Mouse (Mus musculus) embryonic stem cell, embryonic (primary cell): ENCODE measurements around the gene Cebpb.

Experiments
- CTCF ChIA-PET, 4 experiments: fragments of 300-600 bp in 2 of 4; fragments of 350-600 bp in 2 of 4; sonication (Branson Sonifier 250); formaldehyde crosslinking; loops; one replicate each; lab custom pipeline; 2022; ENCODE audit warnings: inconsistent platforms in 2 of 4; lab: Charles Lee
- POLR2A ChIA-PET, 4 experiments: fragments of 300-600 bp in 2 of 4; fragments of 350-600 bp in 2 of 4; sonication (Branson Sonifier 250); formaldehyde crosslinking; loops; one replicate each; lab custom pipeline; 2022; ENCODE audit warnings: antibody characterized with exemption in 4 of 4, inconsistent platforms in 1 of 4; lab: Charles Lee

Cebpb gene

DNA sequence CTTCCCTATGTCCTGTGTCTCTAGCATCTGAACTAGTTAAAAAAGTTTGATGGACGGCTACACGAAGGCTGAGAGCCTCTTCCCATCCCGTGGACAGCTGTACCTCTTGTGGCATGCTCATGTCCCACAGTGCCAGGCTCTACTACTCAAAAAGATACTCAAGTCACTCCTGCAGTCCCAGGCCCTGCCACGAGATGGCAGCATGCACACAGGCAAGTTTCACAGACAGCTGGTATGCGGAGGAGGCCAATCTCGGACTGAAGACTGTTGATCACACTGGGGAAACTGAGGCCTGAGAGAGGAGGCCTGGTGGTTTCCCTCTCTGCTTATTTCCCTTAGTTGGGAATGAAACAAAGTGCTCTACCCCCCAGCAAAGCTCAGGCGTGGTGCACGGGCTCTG, 3.6 kb upstream of the Cebpb start:
- ChIA-PET POLR2A (interaction anchor here in 3 of 4 experiments (0.6 to 4.5 kb wide), 14 partner anchors 12 to 264 kb away, joined by 3 to 25 read pairs (median 4); partner anchors contain the start of genes Gm20431 (in 1 of the 3) and Slc9a8 (in 1 of the 3)), CTCF (interaction anchor here (0.5 to 12.1 kb wide), 52 partner anchors 10 to 478 kb away, joined by 3 to 385 read pairs (median 4); partner anchors contain the start of genes Ripor3 (in 2 of the 4) and Gm20431 (in 1 of the 4))

- CTCF ChIA-PET = interaction anchor here (0.5 to 12.1 kb wide), 44 partner anchors 10 to 342 kb away, joined by 3 to 385 read pairs (median 4); partner anchors contain the start of genes Ripor3 (in 2 of the 4) and Gm20431 (in 1 of the 4)
- POLR2A ChIA-PET = interaction anchor here in 3 of 4 experiments (0.6 to 4.5 kb wide), 13 partner anchors 24 to 222 kb away, joined by 3 to 25 read pairs (median 4); no protein-coding TSS in a partner anchor
Measured at GRCm38 (mm10) chr2:167685865-167686264, 2.9 kb upstream of the Cebpb start.

DNA sequence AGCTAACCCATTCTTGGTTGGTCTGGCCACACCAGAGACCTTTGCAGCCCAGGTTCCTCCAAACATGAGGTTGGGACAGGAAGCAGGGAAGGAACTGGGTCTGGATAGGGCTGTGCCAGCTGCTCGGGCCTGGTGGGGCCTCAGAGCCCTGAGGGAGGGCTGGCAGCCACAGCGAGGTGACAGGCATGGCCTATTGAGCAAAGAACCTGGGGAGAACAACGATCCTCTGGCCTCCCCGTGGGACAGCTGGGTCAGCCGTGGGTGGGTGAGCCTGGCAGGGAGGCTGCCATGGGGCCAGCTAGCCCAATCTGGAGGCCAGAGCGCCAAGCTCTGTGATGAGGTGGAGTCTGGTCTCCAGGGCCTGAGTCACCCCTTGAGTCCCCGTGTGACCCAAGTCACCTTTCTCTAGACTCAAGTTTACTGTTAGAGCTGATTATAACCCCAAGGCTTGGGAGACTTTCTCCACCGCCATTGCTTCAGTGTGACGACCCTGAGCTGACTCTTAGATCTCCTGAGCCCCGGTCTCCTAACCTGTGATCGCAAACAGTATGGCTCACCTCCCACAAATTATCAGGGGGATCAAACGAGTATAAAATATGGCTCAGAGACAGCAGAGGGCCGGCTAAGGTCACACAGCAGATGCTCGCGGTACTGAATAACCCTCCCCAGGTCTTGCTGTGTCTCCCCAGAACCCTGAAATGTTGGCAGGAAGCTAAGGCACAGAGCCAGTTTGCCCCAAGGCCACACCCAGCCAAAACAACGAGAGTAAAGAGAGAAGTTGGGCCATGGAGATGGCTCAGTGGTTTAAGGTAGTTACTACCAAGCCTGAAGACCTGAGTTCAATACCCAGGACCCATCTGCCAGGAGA, 2.1 kb upstream of the Cebpb start:
- ChIA-PET POLR2A (interaction anchor here (0.6 to 4.5 kb wide), 11 partner anchors 11 to 223 kb away, joined by 3 to 25 read pairs (median 4); no protein-coding TSS in a partner anchor), CTCF (interaction anchor here (0.9 to 12.1 kb wide), 19 partner anchors 11 to 342 kb away, joined by 3 to 385 read pairs (median 6); partner anchors contain the start of genes Ripor3 (in 1 of the 4) and Snai1 (in 1 of the 4))

GRCm38 (mm10) chr2:167687250-167687586, 1.5 kb upstream of the Cebpb start:
- ChIA-PET CTCF (interaction anchor here (0.5 to 12.1 kb wide), 17 partner anchors 12 to 296 kb away, joined by 3 to 385 read pairs (median 6); partner anchors contain the start of genes Gm20431 (in 1 of the 4) and Snai1 (in 1 of the 4)), POLR2A (interaction anchor here in 3 of 4 experiments (0.6 to 4.5 kb wide), 7 partner anchors 204 to 220 kb away, joined by 4 to 25 read pairs (median 6); no protein-coding TSS in a partner anchor)

GRCm38 (mm10) chr2:167687651-167688101, 1.0 kb upstream of the Cebpb start:
- ChIA-PET POLR2A (interaction anchor here (0.6 to 4.5 kb wide), 8 partner anchors 200 to 393 kb away, joined by 3 to 25 read pairs (median 6); partner anchors contain the start of gene Pard6b (in 1 of the 4)), CTCF (interaction anchor here (0.5 to 12.1 kb wide), 16 partner anchors 12 to 1184 kb away, joined by 3 to 385 read pairs (median 4); partner anchors contain the start of gene Gm20431 (in 1 of the 4))

DNA sequence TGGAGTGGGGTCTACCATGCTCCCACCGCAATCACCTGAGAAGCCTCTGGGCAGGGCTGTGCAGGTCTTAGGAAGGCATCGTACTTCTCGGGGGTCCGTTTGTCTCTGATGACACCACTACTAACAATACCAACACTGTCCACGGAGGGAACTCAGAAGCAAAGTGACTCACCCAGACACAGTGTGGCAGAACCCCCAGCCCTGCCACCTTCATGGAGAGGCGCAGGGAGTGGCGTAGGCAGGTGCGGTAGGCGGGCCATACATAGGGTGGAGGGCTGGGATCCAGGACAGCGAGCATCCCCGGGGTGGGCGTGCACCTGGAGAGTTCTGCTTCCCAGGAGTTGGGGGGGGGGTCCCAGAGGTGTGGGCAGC, 603 bp upstream of the Cebpb start:
- ChIA-PET CTCF (interaction anchor here (0.5 to 12.1 kb wide), 14 partner anchors 13 to 1184 kb away, joined by 3 to 385 read pairs (median 4); no protein-coding TSS in a partner anchor), POLR2A (interaction anchor here (0.6 to 4.5 kb wide), 9 partner anchors 67 to 392 kb away, joined by 3 to 25 read pairs (median 6); partner anchors contain the start of gene Pard6b (in 1 of the 4))

DNA sequence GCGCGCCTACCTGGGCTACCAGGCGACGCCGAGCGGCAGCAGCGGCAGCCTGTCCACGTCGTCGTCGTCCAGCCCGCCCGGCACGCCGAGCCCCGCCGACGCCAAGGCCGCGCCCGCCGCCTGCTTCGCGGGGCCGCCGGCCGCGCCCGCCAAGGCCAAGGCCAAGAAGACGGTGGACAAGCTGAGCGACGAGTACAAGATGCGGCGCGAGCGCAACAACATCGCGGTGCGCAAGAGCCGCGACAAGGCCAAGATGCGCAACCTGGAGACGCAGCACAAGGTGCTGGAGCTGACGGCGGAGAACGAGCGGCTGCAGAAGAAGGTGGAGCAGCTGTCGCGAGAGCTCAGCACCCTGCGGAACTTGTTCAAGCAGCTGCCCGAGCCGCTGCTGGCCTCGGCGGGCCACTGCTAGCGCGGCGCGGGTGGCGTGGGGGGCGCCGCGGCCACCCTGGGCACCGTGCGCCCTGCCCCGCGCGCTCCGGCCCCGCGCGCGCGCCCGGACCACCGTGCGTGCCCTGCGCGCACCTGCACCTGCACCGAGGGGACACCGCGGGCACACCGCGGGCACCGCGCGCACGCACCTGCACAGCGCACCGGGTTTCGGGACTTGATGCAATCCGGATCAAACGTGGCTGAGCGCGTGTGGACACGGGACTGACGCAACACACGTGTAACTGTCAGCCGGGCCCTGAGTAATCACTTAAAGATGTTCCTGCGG, 945 bp downstream of the Cebpb start, which contains the start of gene Tmem189:
Gene Tmem189 (minus strand): TSS at position 322 of the 718 bp plus-strand sequence.
- POLR2A ChIA-PET = interaction anchor here (0.6 to 4.5 kb wide), 12 partner anchors 9 to 1880 kb away, joined by 3 to 12 read pairs (median 3); no protein-coding TSS in a partner anchor
- CTCF ChIA-PET = interaction anchor here in 3 of 4 experiments (1.0 to 1.9 kb wide), 5 partner anchors 9 to 205 kb away, joined by 3 to 10 read pairs (median 7); no protein-coding TSS in a partner anchor

GRCm38 (mm10) chr2:167690219-167690961, 1.7 kb downstream of the Cebpb start:
- ChIA-PET CTCF (interaction anchor here in 3 of 4 experiments (1.0 to 1.9 kb wide), 6 partner anchors 10 to 205 kb away, joined by 3 to 10 read pairs (median 5); no protein-coding TSS in a partner anchor), POLR2A (interaction anchor here in 3 of 4 experiments (0.7 to 4.5 kb wide), 13 partner anchors 9 to 1880 kb away, joined by 3 to 12 read pairs (median 3); no protein-coding TSS in a partner anchor)

DNA sequence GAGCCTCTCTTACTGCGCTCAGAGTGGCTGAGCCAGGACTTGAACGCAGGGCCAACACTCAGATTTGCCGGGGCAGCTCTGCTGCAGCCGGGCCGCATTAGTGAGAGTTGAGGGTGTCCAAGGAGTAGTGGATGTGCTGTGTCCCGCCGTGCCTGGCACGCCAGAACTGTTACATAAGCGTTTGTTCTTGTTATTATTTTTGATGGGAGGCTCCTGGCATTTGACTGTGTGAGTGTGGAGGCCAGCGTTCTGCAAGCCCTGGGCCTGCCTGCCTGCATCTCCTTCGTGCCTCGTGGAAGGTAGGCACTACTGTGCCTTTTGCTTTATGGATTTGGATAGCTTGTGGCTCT, 2.2 kb downstream of the Cebpb start:
- ChIA-PET CTCF (interaction anchor here in 3 of 4 experiments (0.5 to 1.9 kb wide), 5 partner anchors 11 to 308 kb away, joined by 3 to 11 read pairs (median 4); no protein-coding TSS in a partner anchor), POLR2A (interaction anchor here in 3 of 4 experiments (0.7 to 4.5 kb wide), 5 partner anchors 10 to 196 kb away, joined by 3 to 12 read pairs (median 3); no protein-coding TSS in a partner anchor)

DNA sequence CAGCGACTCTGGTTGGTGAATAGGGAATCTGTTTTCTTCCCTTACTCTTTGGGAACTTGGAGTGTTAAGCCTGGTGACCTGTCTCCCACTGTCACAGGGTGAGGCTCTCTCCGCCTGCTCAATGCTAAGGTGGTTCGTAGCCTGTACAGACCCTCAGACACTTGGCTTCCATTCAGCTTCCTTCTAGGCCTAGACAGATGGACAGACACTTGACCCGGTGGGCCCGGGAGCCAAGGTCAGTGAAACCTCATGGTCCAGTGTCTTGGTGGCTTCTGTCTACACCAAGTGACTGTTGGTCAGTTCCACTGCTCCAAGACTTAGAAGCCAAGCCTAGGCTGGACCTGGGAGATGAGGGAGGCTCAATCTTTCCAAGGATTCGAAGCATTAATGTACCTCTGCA, 2.7 kb downstream of the Cebpb start:
- ChIA-PET POLR2A (interaction anchor here in 3 of 4 experiments (0.7 to 4.5 kb wide), 5 partner anchors 10 to 196 kb away, joined by 3 to 12 read pairs (median 3); no protein-coding TSS in a partner anchor), CTCF (interaction anchor here in 2 of 4 experiments (0.5 to 1.3 kb wide), 4 partner anchors 11 to 308 kb away, joined by 3 to 11 read pairs (median 4); no protein-coding TSS in a partner anchor)

GRCm38 (mm10) chr2:167691871-167692661, 3.4 kb downstream of the Cebpb start:
- CTCF ChIA-PET = interaction anchor here in 1 of 4 experiments (0.5 to 1.2 kb wide), 2 partner anchors 12 to 20 kb away, joined by 3 to 4 read pairs; no protein-coding TSS in a partner anchor
- POLR2A ChIA-PET = interaction anchor here in 3 of 4 experiments (0.6 to 4.5 kb wide), 4 partner anchors 9 to 1818 kb away, joined by 3 to 12 read pairs (median 3); no protein-coding TSS in a partner anchor

DNA sequence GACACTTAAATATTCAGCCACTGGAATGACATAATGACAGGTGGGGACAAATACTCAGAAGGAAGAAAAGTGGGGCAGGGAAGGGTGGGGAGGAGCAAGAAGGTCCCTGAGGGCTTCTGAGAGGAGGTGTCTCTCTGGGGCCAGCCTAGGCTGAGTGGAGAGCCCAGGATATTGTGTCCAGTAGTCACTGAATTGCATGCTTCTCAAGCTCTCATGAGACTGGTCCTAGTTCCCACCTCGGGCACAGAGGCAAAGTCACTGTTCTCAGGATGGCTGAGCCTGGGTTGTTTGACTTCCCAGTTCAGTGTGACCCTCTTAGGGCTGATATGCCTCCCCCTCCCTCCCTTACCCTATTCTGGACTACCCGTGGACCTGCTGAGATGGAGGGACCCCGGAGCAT, 4.1 kb downstream of the Cebpb start:
- CTCF ChIA-PET = interaction anchor here in 2 of 4 experiments (0.5 to 1.2 kb wide), 2 partner anchors 13 to 203 kb away, joined by 3 read pairs; no protein-coding TSS in a partner anchor
- POLR2A ChIA-PET = interaction anchor here in 2 of 4 experiments (0.6 to 1.2 kb wide), 2 partner anchors 10 to 1819 kb away, joined by 3 read pairs; no protein-coding TSS in a partner anchor

DNA sequence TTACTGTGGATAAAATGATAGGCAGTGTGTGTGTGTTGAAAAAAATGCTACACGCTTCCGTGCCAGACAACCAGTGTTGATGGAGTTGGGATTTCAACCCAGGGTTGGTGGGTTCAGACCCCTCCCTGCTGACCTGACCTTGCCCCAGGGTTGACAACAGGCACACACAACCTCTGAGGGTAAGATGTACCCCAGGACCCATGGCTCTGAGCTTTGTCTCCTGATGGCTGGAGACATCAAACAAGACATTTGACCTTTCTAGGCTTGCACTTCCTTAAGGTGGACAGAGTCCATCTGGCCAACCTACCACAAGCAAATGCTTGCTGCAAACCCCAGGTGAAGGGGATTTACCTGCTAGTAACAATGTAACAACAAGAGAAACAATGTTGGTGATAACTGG, 4.8 kb downstream of the Cebpb start:
- POLR2A ChIA-PET = no interaction called here

GRCm38 (mm10) chr2:167694244-167694643, 5.5 kb downstream of the Cebpb start:
- POLR2A ChIA-PET = interaction anchor here in 2 of 4 experiments (0.7 kb wide), 3 partner anchors 16 to 753 kb away, joined by 3 to 6 read pairs (median 3); no protein-coding TSS in a partner anchor
- CTCF ChIA-PET = interaction anchor here in 3 of 4 experiments (0.5 to 1.1 kb wide), 4 partner anchors 201 to 421 kb away, joined by 3 to 6 read pairs (median 4); no protein-coding TSS in a partner anchor

More for the DNA sequence above, 4.8 kb downstream of the Cebpb start:
- CTCF ChIA-PET = interaction anchor here in 1 of 4 experiments (0.5 kb wide), 1 partner anchor 422 kb away, joined by 3 read pairs; no protein-coding TSS in a partner anchor

- CTCF ChIA-PET = interaction anchor here in 2 of 4 experiments (0.6 to 1.1 kb wide), 5 partner anchors 14 to 316 kb away, joined by 3 to 4 read pairs (median 4); partner anchors contain the start of gene Ripor3 (in 1 of the 2)
- POLR2A ChIA-PET = interaction anchor here in 2 of 4 experiments (0.7 to 1.4 kb wide), 5 partner anchors 14 to 87 kb away, joined by 3 to 4 read pairs (median 3); no protein-coding TSS in a partner anchor
Measured at GRCm38 (mm10) chr2:167694963-167695362, 6.2 kb downstream of the Cebpb start.
